Mouse (Mus musculus) urinary bladder, postnatal 14 days (tissue): ENCODE data around the gene Gm20481.
"Not testable (repeated sequence)": the region's sequence is repeated elsewhere in the genome, so short reads cannot be mapped to it uniquely, and the experiment has no call there.

Experiments
- DNase-seq: peaks from one replicate; pipeline ENCODE4 v3.0.0; 2021; ENCODE audit warnings: low spot score

Gene Gm20481

DNA sequence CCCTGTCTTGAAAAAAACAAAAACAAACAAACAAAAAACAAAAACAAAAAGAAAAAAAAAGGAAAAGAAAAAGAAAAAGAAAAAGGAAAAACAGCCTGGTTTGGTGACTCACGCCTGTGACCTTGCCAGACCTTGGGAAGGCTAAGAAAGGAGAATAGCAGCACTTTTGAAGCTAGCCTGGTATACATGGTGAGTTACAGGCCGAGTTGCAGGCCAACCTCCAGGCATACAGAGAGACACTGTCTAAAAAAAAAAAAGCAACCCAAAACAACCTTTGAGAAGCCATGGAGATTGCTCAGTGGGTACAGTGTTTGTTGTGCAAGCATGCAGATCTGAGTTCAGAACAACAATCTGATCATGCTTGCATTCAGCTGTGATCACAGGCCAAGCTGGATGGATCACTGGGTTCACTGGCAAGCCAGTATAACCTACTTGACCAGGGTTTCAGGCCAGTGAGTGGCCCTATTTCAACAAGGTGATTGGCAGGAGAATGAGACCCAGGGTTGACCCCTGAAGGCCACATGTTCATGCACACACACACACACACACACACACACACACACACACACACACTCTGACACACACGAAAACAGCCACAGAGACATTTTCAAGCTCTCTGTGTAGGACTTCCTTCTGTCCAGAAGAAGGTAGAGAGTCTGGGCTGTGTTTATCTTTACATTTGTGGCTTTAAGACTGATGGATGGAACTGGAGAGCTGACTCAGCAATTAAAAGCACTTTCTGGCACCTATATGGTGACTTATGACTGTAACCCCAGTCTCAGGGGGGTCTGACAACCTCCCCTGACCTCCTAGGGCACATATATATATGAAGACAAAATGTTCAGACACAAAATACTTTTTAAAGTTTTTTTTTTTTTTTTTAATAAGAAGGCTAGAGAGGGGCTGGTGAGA, 6.1 kb downstream of the Gm20481 start:
- no peak for DNase-seq

DNA sequence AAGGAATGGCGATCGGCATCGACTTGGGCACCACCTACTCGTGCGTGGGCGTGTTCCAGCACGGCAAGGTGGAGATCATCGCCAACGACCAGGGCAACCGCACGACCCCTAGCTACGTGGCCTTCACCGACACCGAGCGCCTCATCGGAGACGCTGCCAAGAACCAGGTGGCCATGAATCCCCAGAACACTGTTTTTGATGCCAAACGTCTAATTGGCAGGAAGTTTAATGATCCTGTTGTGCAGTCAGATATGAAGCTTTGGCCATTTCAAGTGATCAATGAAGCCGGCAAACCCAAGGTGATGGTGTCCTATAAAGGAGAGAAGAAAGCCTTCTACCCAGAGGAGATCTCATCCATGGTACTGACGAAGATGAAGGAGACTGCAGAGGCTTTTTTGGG, 7.3 kb downstream of the Gm20481 start:
- DNase-seq = no peak

- DNase-seq = no peak
Observed at GRCm38 (mm10) chr17:34978239-34978638, 8.5 kb downstream of the Gm20481 start.

- no peak for DNase-seq
Observed at GRCm38 (mm10) chr17:34979631-34980030, 9.9 kb downstream of the Gm20481 start.

GRCm38 (mm10) chr17:34980655-34981054, 10.9 kb downstream of the Gm20481 start:
- DNase-seq = no peak

- peak; percentile 92 for DNase-seq
Observed at GRCm38 (mm10) chr17:34981690-34982180, 12.0 kb downstream of the Gm20481 start, which contains the start of gene Lsm2. Gene Lsm2 (plus strand): TSS chr17:34981862.

- DNase-seq = no peak
Observed at GRCm38 (mm10) chr17:34982328-34982727, 12.6 kb downstream of the Gm20481 start.

DNA sequence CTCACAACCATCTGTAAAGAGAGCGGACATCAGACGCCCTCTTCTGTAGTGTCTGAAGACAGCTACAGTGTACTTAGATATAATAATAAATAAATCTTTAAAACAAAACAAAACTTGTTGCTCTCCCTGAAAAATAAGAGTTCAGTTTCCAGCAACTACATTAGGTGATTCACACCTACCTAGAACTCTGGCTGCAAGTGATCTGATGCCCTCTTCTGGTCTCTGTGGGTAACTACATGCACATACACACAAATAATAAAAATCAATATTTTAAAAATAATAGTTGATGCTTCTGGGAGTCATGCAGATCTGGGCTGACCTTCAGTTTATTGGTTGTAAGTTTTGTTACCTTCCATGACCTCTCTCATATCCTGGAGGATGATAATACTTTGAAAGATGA, 14.5 kb downstream of the Gm20481 start:
- DNase-seq = no peak

- DNase-seq = no peak
Observed at GRCm38 (mm10) chr17:34994751-34995150, 25.0 kb downstream of the Gm20481 start.

DNA sequence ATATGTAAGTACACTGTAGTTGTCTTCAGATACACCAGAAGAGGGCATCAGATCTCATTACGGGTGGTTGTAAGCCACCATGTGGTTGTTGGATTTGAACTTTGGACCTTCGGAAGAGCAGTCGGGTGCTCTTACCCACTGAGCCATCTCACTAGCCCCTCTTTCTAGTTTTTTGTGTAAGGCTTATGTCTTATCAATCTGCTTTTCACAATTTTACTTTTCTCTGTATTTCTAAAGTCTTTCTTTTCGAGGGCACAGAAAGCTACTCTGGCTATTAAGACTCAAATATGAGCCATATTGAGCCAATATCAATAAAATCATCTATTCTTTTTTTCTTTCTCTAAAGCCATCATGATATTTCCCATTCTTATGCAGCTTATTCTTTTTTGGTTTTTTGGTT, 25.5 kb downstream of the Gm20481 start:
- DNase-seq = not testable (repeated sequence)

DNA sequence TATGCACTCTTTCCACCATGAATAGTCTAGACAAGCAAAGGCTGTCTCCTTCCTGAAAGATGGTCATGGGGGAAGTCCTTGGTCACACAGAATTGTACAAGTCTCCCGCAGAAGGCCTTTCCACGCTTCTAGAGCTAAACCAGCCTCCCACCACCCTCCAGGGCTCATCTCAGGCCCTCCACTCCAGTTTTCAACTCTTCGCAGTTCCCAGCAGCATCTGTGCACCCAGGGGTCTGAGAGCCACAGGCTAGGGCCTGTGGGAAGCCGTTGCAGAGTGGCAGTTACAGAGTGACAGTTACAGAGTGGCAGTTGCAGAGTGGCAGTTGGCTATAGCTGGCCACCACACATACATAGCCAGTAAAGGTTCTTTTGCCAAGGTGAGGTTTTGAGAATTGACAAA, 26.2 kb downstream of the Gm20481 start:
- not testable (repeated sequence) for DNase-seq

DNA sequence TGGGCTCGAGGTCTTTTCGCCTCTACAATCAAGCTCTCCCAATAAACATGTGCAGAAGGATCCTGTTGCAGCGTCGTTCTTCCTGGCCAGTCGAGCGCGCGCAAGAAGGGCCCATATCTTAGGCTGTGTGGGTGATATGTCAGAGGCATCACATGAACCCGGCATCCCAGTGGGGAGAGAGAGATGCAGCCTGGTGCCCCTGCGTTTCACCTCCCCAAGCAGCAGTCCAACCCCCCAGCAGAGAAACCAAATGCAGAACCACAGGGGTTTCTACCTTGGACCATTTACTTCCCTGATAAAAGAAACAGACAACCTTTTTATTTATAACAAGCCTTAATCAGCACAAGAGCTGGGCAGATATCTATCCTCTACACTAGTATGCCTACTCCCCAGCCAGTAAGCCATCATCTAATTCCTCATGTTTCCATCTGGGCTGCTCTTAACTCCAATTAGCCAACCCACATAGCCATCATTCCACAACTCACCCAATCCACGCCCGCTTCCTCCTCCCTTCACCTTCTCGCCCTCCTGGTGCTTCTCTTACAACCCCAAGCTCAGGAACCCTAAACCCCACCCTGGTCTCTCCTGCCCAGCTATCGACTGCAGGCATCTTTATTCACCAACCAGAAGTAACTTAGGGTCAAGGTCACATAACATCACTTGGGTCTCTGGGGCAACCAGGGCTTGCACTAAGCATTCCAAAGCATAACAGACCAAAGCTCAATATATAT, 26.9 kb downstream of the Gm20481 start:
- no peak for DNase-seq

GRCm38 (mm10) chr17:34997142-34997483, 27.4 kb downstream of the Gm20481 start:
- DNase-seq = no peak

DNA sequence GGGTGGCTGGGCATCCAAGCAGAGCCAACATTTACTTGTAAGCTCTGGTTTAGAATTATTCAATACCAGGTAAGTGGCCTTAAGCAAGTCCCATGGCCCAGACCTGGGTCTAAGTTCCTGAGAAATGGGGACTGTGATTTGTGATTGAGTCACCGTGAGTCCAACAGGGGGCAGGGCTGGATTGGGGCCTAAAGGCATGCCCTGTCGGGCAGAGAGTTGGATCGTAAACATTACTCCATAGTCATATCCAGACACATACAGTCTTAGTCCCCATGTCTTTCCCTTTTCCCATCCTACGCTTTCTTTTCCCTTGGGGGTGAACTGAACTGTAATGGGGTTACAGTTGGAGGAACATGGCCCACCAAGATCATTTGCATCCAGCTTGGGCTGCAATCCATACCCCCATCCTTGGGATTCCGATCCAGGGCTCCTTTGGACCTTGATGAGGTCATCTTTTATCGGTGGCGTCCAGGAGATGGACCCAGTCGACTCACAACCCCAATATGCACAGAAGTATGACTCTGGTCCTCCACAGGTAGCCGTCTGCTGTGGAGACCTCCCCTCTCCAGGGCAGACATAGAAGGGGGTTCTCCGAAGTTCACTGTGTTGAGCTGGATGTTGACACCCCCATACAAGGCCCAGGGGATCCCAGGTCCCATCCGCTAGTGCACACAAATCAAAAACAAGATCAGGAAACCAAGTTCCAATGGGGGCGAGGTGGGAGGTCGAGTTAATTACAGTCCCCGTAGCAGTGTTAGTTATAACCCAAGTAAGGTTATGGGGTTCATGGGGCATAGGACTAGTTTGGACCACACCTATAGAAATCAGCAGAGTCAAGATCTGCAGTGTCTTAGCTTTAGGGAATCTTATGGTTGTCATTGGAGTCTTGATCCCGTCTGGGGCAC, 29.1 kb downstream of the Gm20481 start:
- DNase-seq = no peak

GRCm38 (mm10) chr17:34999871-35000716, 30.4 kb downstream of the Gm20481 start:
- DNase-seq = not testable (repeated sequence)

GRCm38 (mm10) chr17:35000717-35001451, 31.2 kb downstream of the Gm20481 start, which contains the start of gene Vars:
Gene Vars (plus strand): TSS chr17:35000987.
- DNase-seq = peak; percentile 85

DNA sequence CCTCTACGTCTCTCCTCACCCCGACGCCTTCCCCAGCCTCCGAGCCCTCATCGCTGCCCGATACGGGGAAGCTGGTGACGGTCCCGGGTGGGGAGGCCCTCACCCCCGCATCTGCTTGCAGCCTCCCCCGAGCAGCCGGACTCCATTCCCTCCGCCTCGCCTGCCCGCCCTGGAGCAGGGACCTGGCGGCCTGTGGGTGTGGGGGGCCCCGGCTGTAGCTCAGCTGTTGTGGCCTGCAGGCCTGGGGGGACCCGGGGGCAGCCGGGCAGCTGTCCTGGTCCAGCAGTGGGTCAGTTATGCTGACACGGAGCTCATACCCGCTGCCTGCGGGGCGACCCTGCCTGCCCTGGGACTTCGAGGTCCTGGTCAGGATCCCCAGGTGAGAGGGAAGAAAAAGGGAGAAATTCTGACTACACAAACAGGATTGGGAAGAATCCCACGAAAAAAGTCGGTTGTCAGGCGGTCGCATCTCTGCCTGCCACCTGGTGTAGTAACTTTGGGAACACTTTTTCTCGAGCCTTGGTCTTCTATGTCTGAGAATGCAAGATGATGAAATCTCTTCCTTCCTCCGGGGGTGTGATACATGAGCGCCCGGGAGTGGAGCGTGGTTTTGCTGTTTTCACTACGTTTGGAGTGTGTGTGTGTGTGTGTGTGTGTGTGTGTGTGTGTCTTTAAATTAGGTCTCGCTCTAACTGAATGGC, 31.9 kb downstream of the Gm20481 start:
- DNase-seq = no peak

DNA sequence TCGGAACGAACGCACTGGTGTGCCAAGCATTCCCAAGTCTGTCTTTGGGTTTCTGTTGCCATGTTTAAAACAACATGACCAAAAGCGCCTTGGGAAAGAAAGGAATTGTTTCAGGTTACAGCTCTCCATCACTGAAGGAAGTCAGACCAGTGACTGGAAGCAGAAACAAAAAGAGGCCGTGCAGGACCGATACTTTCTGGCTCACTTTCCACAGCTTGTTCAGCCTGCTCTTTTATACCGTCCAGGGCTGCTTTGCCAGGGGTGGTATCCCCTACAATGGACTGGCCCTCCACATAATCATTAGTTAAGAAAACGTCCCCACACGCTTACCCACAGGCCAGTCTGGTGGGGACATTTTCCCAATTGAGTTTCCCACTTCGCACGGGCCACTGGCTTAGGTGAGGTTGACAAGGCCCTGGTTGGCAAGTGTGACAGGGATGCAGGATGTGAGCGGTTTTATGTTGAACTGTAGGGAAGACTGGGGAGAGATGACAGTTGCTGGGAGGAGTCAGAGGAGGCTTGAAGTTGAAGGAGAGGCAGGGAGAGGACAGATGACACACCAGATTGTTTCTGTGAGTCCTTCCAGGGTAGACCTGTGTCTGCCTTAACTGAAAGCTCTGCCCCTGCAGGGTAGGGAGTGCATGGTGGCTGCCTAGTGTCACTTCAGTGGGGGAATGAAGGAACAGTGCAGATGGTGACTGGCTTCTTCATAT, 32.6 kb downstream of the Gm20481 start:
- DNase-seq = no peak
